8 mouse cellular contexts compared by ENCODE assay signal in genomic region chr4:134478031-134478430, GRCm38 (mm10). TPM values are rescaled to one million over a fixed set of nuclear protein-coding genes. Genes with fewer than 3 reads are reported as not detected.
DNase-seq lines count a peak whose midpoint lies in the region; ATAC-seq and TF ChIP-seq lines count a peak whose summit lies in the region.

No protein-coding gene starts in this region.

- DNase-seq in 416B (ENCODE audit: low read depth): peak; percentile 90
- DNase-seq in adrenal gland, postnatal 25 days: peak; percentile 95
- DNase-seq in embryonic facial prominence, embryonic 14.5 days (ENCODE audit: low spot score): peak; percentile 72
- DNase-seq in heart, adult 9 months (ENCODE audit: low spot score in 2 of 2): peak; percentile 57 to 85
- peak; percentile 87 for DNase-seq in midbrain, postnatal 0 days (ENCODE audit: low spot score)
- DNase-seq in spleen, postnatal 10 days (ENCODE audit: low spot score in 2 of 2): peak; percentile 95

- no peak overlapping the region for H3K4me2 ChIP-seq in embryonic facial prominence, embryonic 14.5 days (ENCODE audit: low read depth, low read length)
- no peak overlapping the region for H3K4me2 ChIP-seq in kidney, embryonic 14.5 days (replicated peaks; ENCODE audit: low read depth, low read length)
- H3K4me2 ChIP-seq in limb, embryonic 15.5 days: no peak overlapping the region
- H3K4me2 ChIP-seq in midbrain, postnatal 0 days (ENCODE audit: low read depth, low read length, poor library complexity, severe bottlenecking): no peak overlapping the region

- peaks cover 26% of the 10 kb centered on the region for H3K36me3 ChIP-seq in embryonic facial prominence, embryonic 14.5 days (ENCODE audit: control insufficient read depth, insufficient read depth, low read length)
- peaks cover 30% of the 10 kb centered on the region for H3K36me3 ChIP-seq in kidney, embryonic 14.5 days (ENCODE audit: control insufficient read depth, insufficient read depth, low read length)
- peaks cover 38% of the 10 kb centered on the region for H3K36me3 ChIP-seq in limb, embryonic 15.5 days
- peaks cover 32% of the 10 kb centered on the region for H3K36me3 ChIP-seq in midbrain, postnatal 0 days (ENCODE audit: insufficient read depth, low read length)

- whole genome bisulfite sequencing in embryonic facial prominence, embryonic 14.5 days: 3% methylated on average over 9 of the region's 9 CpGs
- 7% methylated on average over 9 of the region's 9 CpGs for WGBS in kidney, embryonic 14.5 days
- WGBS in limb, embryonic 15.5 days: 5% methylated on average over 9 of the region's 9 CpGs
- 3% methylated on average over 9 of the region's 9 CpGs for WGBS in midbrain, postnatal 0 days

- no peaks in the 10 kb centered on the region for H3K9me3 ChIP-seq in embryonic facial prominence, embryonic 14.5 days (ENCODE audit: control insufficient read depth, low read length)
- H3K9me3 ChIP-seq in kidney, embryonic 14.5 days (ENCODE audit: control insufficient read depth, low read length): no peaks in the 10 kb centered on the region
- no peaks in the 10 kb centered on the region for H3K9me3 ChIP-seq in limb, embryonic 15.5 days
- no peaks in the 10 kb centered on the region for H3K9me3 ChIP-seq in midbrain, postnatal 0 days (ENCODE audit: low read length)

- H3K27me3 ChIP-seq in embryonic facial prominence, embryonic 14.5 days (replicated peaks; ENCODE audit: control insufficient read depth, insufficient read depth, low read length): 0 out of 2 replicates have a peak, but pooled peaks cover 4% of the 10 kb centered on the region
- H3K27me3 ChIP-seq in kidney, embryonic 14.5 days (ENCODE audit: control insufficient read depth, insufficient read depth, low read length): 0 out of 2 replicates have a peak, but pooled peaks cover 4% of the 10 kb centered on the region
- 0 out of 2 replicates have a peak, but pooled peaks cover 3% of the 10 kb centered on the region for H3K27me3 ChIP-seq in limb, embryonic 15.5 days
- H3K27me3 ChIP-seq in midbrain, postnatal 0 days (ENCODE audit: insufficient read depth, low read length): no peaks in the 10 kb centered on the region

- H3K27ac ChIP-seq in embryonic facial prominence, embryonic 14.5 days (replicated peaks; ENCODE audit: low read depth, low read length): no peak overlapping the region
- H3K27ac ChIP-seq in kidney, embryonic 14.5 days (ENCODE audit: low read depth, low read length): no peak overlapping the region
- H3K27ac ChIP-seq in limb, embryonic 15.5 days: no peak overlapping the region
- H3K27ac ChIP-seq in midbrain, postnatal 0 days (ENCODE audit: low read depth, low read length): peak overlapping the region; percentile 69

- no peak overlapping the region for H3K4me3 ChIP-seq in embryonic facial prominence, embryonic 14.5 days (ENCODE audit: low read depth, low read length)
- H3K4me3 ChIP-seq in kidney, embryonic 14.5 days (ENCODE audit: low read length): no peak overlapping the region
- H3K4me3 ChIP-seq in limb, embryonic 15.5 days: no peak overlapping the region
- H3K4me3 ChIP-seq in midbrain, postnatal 0 days (ENCODE audit: low read depth, low read length): no peak overlapping the region

- no peaks in the 10 kb centered on the region for H3K4me1 ChIP-seq in embryonic facial prominence, embryonic 14.5 days (ENCODE audit: control insufficient read depth, insufficient read depth, low read length)
- no peaks in the 10 kb centered on the region for H3K4me1 ChIP-seq in kidney, embryonic 14.5 days (ENCODE audit: control insufficient read depth, insufficient read depth, low read length)
- H3K4me1 ChIP-seq in limb, embryonic 15.5 days: peaks cover 8% of the 10 kb centered on the region; the same call in 1 of the 2 replicates
- peaks cover 6% of the 10 kb centered on the region; the same call in 1 of the 2 replicates for H3K4me1 ChIP-seq in midbrain, postnatal 0 days (ENCODE audit: insufficient read depth, low read length)

- H3K9ac ChIP-seq in embryonic facial prominence, embryonic 14.5 days (ENCODE audit: low read depth, low read length): no peak overlapping the region
- H3K9ac ChIP-seq in kidney, embryonic 14.5 days (ENCODE audit: low read depth, low read length): no peak overlapping the region
- H3K9ac ChIP-seq in limb, embryonic 15.5 days: no peak overlapping the region; the same call in 1 of the 2 replicates
- no peak overlapping the region for H3K9ac ChIP-seq in midbrain, postnatal 0 days (replicated peaks; ENCODE audit: low read length, poor library complexity, severe bottlenecking)

- TF ChIP-seq CTCF in midbrain, postnatal 0 days (IDR thresholded peaks at IDR 0.05): peak; percentile 100

- peak; percentile 80 for ATAC-seq in embryonic facial prominence, embryonic 14.5 days (ENCODE audit: low read depth)
- ATAC-seq in kidney, embryonic 14.5 days (ENCODE audit: low FRiP score, low TSS enrichment): peak; percentile 51
- 0 out of 2 replicates have a peak, but pooled peaks have one; percentile 46 for ATAC-seq in limb, embryonic 15.5 days (ENCODE audit: insufficient number of reproducible peaks, low FRiP score, low TSS enrichment, low read depth)
- ATAC-seq in midbrain, postnatal 0 days (ENCODE audit: low FRiP score): peak; percentile 57

RNA-seq across cellular contexts. Expression of gene Stmn1, which starts 9.9 kb away (rescaled TPM):
- total RNA-seq in adrenal gland, postnatal 25 days (2021): 75.6 and 87.4 TPM in 2 replicates
- 1,154 and 1,326 TPM in 2 replicates for polyA plus RNA-seq in embryonic facial prominence, embryonic 14.5 days (2014; fragmentation: Nextera tagmentation; extraction: Ambion mirVana)
- polyA plus RNA-seq in kidney, embryonic 14.5 days (2014; fragmentation: Nextera tagmentation; extraction: Ambion mirVana): 1,829 and 1,880 TPM in 2 replicates
- polyA plus RNA-seq in limb, embryonic 15.5 days (2015; fragmentation: Nextera tagmentation; extraction: Ambion mirVana): 1,227 and 1,246 TPM in 2 replicates
- total RNA-seq in midbrain, postnatal 0 days (2014; rRNA removed): 1,269 and 1,609 TPM in 2 replicates
- 6,261 and 6,359 TPM in 2 replicates for polyA plus RNA-seq in midbrain, postnatal 0 days (2015; fragmentation: Nextera tagmentation; extraction: Ambion mirVana)

RNA-seq across cellular contexts. Expression of gene Paqr7, which starts 18.5 kb away (rescaled TPM):
- 39.9 and 63.1 TPM in 2 replicates for total RNA-seq in adrenal gland, postnatal 25 days (2021)
- polyA plus RNA-seq in embryonic facial prominence, embryonic 14.5 days (2014; fragmentation: Nextera tagmentation; extraction: Ambion mirVana): 2.0 and 2.3 TPM in 2 replicates
- polyA plus RNA-seq in kidney, embryonic 14.5 days (2014; fragmentation: Nextera tagmentation; extraction: Ambion mirVana): 0.57 and 0.73 TPM in 2 replicates
- polyA plus RNA-seq in limb, embryonic 15.5 days (2015; fragmentation: Nextera tagmentation; extraction: Ambion mirVana): 6.1 and 6.3 TPM in 2 replicates
- total RNA-seq in midbrain, postnatal 0 days (2014; rRNA removed): 69.2 and 97.8 TPM in 2 replicates
- polyA plus RNA-seq in midbrain, postnatal 0 days (2015; fragmentation: Nextera tagmentation; extraction: Ambion mirVana): 38.9 and 41.3 TPM in 2 replicates

RNA-seq across cellular contexts. Expression of gene Aunip, which starts 32.8 kb away (rescaled TPM):
- total RNA-seq in adrenal gland, postnatal 25 days (2021): 3.4 and 4.4 TPM in 2 replicates
- polyA plus RNA-seq in embryonic facial prominence, embryonic 14.5 days (2014; fragmentation: Nextera tagmentation; extraction: Ambion mirVana): 3.9 and 4.4 TPM in 2 replicates
- polyA plus RNA-seq in kidney, embryonic 14.5 days (2014; fragmentation: Nextera tagmentation; extraction: Ambion mirVana): 5.9 and 20.7 TPM in 2 replicates
- 8.9 and 12.1 TPM in 2 replicates for polyA plus RNA-seq in limb, embryonic 15.5 days (2015; fragmentation: Nextera tagmentation; extraction: Ambion mirVana)
- 1.5 and 2.0 TPM in 2 replicates for total RNA-seq in midbrain, postnatal 0 days (2014; rRNA removed)
- 0.91 and 1.3 TPM in 2 replicates for polyA plus RNA-seq in midbrain, postnatal 0 days (2015; fragmentation: Nextera tagmentation; extraction: Ambion mirVana)

RNA-seq across cellular contexts. Expression of gene Mtfr1l, which starts 57.2 kb away (rescaled TPM):
- total RNA-seq in adrenal gland, postnatal 25 days (2021): 118 and 130 TPM in 2 replicates
- 126 and 137 TPM in 2 replicates for polyA plus RNA-seq in embryonic facial prominence, embryonic 14.5 days (2014; fragmentation: Nextera tagmentation; extraction: Ambion mirVana)
- 114 and 130 TPM in 2 replicates for polyA plus RNA-seq in kidney, embryonic 14.5 days (2014; fragmentation: Nextera tagmentation; extraction: Ambion mirVana)
- polyA plus RNA-seq in limb, embryonic 15.5 days (2015; fragmentation: Nextera tagmentation; extraction: Ambion mirVana): 105 and 114 TPM in 2 replicates
- 135 and 167 TPM in 2 replicates for total RNA-seq in midbrain, postnatal 0 days (2014; rRNA removed)
- 191 and 196 TPM in 2 replicates for polyA plus RNA-seq in midbrain, postnatal 0 days (2015; fragmentation: Nextera tagmentation; extraction: Ambion mirVana)
